Mouse (Mus musculus) forebrain, embryonic 15.5 days (tissue): ENCODE data around the gene Jakmip3. TPM values are rescaled to one million over a fixed set of nuclear protein-coding genes. Genes with fewer than 3 reads are reported as not detected.

Experiments used
- ATAC-seq: fragments of 200-750 bp; cut with Nextera tagmentation; replicated peaks from 2 replicates; pipeline ENCODE4 v1.8.0; 2017; ENCODE audit warnings: mild to moderate bottlenecking, moderate TSS enrichment, moderate library complexity
- H3K27ac ChIP-seq: fragments of 300-500 bp; sonication (generic); replicated peaks from 2 replicates; pipeline ENCODE4 v1.5.1; 2015; ENCODE audit warnings: mild to moderate bottlenecking, inconsistent platforms
- H3K27me3 ChIP-seq: fragments of 300-500 bp; sonication (generic); 2 replicates; pipeline ENCODE4 v1.6.1; 2015; ENCODE audit warnings: inconsistent platforms
- H3K36me3 ChIP-seq: fragments of 300-500 bp; sonication (generic); 2 replicates; pipeline ENCODE4 v1.6.1; 2015; ENCODE audit warnings: mild to moderate bottlenecking, inconsistent platforms
- H3K4me1 ChIP-seq: fragments of 300-500 bp; sonication (generic); 2 replicates; pipeline ENCODE4 v1.6.1; 2015; ENCODE audit warnings: inconsistent platforms
- H3K4me2 ChIP-seq: fragments of 300-500 bp; sonication (generic); replicated peaks from 2 replicates; pipeline ENCODE4 v1.6.1; 2015; ENCODE audit warnings: mild to moderate bottlenecking, inconsistent platforms
- H3K4me3 ChIP-seq: fragments of 300-500 bp; sonication (generic); 2 replicates; pipeline ENCODE4 v1.5.1; 2015; ENCODE audit warnings: mild to moderate bottlenecking, inconsistent platforms
- H3K9ac ChIP-seq: fragments of 300-500 bp; sonication (generic); replicated peaks from 2 replicates; pipeline ENCODE4 v1.6.1; 2015; ENCODE audit warnings: mild to moderate bottlenecking, inconsistent platforms
- H3K9me3 ChIP-seq: fragments of 300-500 bp; sonication (generic); 2 replicates; pipeline ENCODE4 v1.6.1; 2016; ENCODE audit warnings: inconsistent platforms
- WGBS: fragments of 180-500 bp; shearing (Covaris S2); methylation state at CpG from one replicate; pipeline ENCODE4 v1.1.7; 2015; ENCODE audit warnings: mixed read lengths; 5-methylcytosine and 5-hydroxymethylcytosine counted together
- polyA plus RNA-seq: library from polyadenylated mRNA; unstranded; fragments of >200 nt; fragmentation: Nextera tagmentation; extraction: Ambion mirVana; gene quantifications from 2 replicates; pipeline ENCODE4 v1.2.1, GENCODE M21; 2015

The Jakmip3 gene
- polyA plus RNA-seq, 1 experiment from 2014 or later: 6.6 TPM

DNA sequence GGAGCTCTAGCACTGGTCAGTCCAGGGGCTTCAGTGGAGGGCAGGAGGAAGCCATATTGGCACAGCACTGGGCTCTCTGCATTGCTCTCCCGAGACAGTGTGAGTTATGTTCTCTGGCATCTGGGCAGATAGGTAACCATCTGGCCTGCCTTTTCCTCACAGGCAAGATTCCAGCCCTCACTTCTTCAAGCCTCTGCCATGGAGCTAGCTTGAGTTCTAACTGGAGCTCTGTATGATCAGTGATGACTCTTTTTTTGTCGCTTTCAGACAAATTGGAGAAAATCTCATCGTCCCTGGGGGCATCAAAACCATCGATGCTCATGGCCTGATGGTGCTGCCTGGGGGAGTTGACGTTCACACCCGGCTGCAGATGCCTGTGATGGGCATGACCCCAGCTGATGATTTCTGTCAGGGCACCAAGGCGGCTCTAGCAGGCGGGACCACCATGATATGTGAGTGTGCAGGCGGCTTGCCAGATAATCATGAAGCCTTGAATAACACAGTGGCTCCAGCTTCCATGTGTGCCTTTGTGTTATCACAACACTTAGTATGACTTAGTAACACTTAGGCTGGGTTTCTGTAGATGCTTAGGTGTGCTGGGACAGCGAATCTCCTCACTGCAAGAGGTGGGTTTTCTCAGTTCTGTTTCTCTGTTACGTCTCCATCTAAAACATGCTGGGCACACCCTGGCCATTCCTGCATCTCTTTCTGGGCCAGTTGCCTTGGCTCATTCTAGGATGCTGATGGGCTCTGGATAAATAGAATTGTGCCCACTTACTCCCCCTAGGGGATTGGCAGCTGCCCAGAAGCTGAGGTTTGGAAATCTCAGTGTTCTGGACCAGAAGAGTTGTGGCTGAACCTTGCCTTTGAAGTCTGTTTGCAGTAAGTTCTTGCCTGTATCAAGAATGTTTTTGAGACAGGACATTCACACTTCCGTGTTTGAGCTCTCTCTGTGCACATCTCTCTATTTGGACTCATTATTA, 149.7 kb downstream of the Jakmip3 start:
- H3K4me1 ChIP-seq: peaks cover 48% of the 10 kb centered on the region
- 72% methylated on average over 12 of the region's 12 CpGs for WGBS
- H3K36me3 ChIP-seq: peaks cover 35% of the 10 kb centered on the region
- no peaks in the 10 kb centered on the region for H3K9me3 ChIP-seq
- H3K27ac ChIP-seq: no peak overlapping the region
- no peaks in the 10 kb centered on the region for H3K27me3 ChIP-seq
- H3K4me3 ChIP-seq: no peak overlapping the region
- no peak for ATAC-seq
- no peak overlapping the region for H3K4me2 ChIP-seq
- no peak overlapping the region for H3K9ac ChIP-seq

DNA sequence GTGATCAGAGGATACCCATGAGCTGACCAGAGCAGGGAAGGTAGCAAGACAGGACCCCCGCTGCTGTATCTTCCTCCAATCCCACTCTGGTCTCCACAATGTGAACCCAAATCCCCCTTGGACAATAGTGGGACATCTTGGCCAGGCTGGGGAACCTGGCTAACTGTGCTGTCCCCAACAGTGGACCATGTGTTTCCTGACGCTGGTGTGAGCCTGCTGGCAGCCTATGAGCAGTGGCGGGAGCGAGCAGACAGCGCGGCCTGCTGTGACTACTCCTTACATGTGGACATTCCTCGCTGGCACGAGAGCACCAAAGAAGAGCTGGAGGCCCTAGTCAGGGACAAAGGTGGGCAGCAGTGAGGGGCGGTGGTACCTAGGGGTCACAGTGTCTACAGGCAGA, 151.2 kb downstream of the Jakmip3 start:
- H3K9me3 ChIP-seq: no peaks in the 10 kb centered on the region
- ATAC-seq: no peak
- H3K4me2 ChIP-seq: no peak overlapping the region
- peaks cover 39% of the 10 kb centered on the region for H3K4me1 ChIP-seq
- WGBS: 88% methylated on average over 9 of the region's 9 CpGs
- no peak overlapping the region for H3K27ac ChIP-seq
- H3K4me3 ChIP-seq: no peak overlapping the region
- H3K36me3 ChIP-seq: peaks cover 38% of the 10 kb centered on the region
- no peaks in the 10 kb centered on the region for H3K27me3 ChIP-seq
- no peak overlapping the region for H3K9ac ChIP-seq

DNA sequence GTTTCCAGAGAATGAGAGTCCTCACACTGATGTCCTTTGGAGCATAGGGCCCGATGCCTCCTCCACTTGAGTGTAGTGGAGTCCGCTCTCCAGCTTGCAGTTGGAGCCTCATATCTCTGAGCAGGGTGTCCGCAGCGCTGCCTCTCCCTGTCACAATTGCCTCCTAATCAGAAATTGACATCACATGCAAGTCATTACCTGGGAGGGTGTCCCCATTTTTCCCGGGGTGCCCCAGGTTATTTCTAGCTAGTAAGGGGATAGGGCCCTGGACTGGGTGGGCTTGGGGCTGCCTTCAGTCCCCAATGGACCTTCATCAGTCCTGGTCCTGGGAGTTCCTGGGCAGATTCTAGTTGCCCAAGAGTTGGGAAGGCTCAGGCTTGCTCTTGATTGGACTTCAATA, 152.1 kb downstream of the Jakmip3 start:
- Histone ChIP-seq H3K9ac (no peak overlapping the region), H3K4me3 (no peak overlapping the region), H3K4me1 (peaks cover 29% of the 10 kb centered on the region), H3K27ac (no peak overlapping the region), H3K27me3 (no peaks in the 10 kb centered on the region), H3K9me3 (no peaks in the 10 kb centered on the region), H3K36me3 (peaks cover 38% of the 10 kb centered on the region), H3K4me2 (no peak overlapping the region)
- 99% methylated on average over 5 of the region's 5 CpGs for WGBS
- no peak for ATAC-seq

DNA sequence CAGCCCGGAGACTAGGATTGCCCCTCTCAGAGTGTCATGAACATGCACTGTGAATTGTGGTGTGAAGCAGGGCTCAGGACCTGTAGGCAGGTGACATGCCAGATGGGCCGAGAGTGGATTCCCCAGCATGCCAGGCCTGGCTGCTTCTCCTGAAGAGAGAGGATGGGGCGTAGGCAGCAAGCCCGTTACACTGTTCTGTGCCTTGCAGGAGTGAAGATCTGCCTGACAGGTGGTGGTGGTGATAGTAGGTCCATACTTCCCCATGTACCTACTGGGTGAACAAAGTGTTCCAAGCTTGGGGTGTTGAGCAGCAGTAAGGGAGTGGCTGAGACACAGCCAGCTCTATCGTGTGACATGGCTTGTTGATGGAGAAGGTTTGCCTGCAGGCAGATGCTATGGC, 152.6 kb downstream of the Jakmip3 start:
- Histone ChIP-seq H3K27me3 (no peaks in the 10 kb centered on the region), H3K9me3 (no peaks in the 10 kb centered on the region), H3K4me3 (no peak overlapping the region), H3K4me1 (peaks cover 25% of the 10 kb centered on the region), H3K27ac (no peak overlapping the region), H3K36me3 (peaks cover 38% of the 10 kb centered on the region), H3K4me2 (no peak overlapping the region), H3K9ac (no peak overlapping the region)
- ATAC-seq: no peak
- 86% methylated on average over 5 of the region's 5 CpGs for WGBS

DNA sequence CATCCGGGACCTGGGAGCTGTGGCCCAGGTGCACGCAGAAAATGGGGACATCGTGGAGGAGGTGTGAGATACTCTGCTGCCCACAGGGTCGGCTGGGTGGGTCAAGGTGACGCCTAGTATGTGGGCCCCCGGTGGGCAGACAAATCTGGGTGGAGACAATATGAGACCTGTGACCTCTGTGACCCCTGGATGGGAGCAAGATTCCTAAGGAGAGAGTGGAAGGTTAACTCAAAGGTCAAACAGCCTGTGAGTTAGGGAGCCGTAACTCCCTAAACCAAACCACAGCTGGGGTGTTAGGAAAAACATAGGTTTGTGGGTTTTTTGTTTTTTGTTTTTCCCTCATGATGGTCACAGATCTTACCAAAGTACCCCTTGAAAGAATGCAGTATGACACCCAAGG, 153.3 kb downstream of the Jakmip3 start:
- Histone ChIP-seq H3K9me3 (no peaks in the 10 kb centered on the region), H3K9ac (no peak overlapping the region), H3K4me3 (no peak overlapping the region), H3K36me3 (peaks cover 40% of the 10 kb centered on the region), H3K4me2 (no peak overlapping the region), H3K27ac (no peak overlapping the region), H3K27me3 (no peaks in the 10 kb centered on the region), H3K4me1 (peaks cover 18% of the 10 kb centered on the region)
- 93% methylated on average over 7 of the region's 7 CpGs for WGBS
- no peak for ATAC-seq

DNA sequence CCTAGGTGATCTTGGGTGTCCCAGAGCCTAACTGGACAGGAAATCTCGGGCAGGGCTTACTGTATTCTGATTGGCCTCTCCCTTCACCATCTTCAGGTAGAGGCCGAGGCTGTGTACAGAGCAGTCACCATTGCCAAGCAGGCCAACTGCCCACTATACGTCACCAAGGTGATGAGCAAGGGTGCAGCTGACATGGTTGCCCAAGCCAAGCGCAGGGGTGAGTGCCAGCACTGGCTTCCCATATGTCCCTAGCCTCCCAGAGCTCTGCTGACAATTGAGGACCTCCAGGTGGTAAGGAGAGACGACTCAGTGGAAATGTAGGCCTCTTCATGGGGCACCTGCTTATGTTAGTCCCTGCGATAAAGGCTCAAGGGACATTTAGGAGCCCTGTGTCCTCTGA, 154.2 kb downstream of the Jakmip3 start:
- no peak for ATAC-seq
- WGBS: 82% methylated on average over 6 of the region's 6 CpGs
- H3K36me3 ChIP-seq: peaks cover 39% of the 10 kb centered on the region

DNA sequence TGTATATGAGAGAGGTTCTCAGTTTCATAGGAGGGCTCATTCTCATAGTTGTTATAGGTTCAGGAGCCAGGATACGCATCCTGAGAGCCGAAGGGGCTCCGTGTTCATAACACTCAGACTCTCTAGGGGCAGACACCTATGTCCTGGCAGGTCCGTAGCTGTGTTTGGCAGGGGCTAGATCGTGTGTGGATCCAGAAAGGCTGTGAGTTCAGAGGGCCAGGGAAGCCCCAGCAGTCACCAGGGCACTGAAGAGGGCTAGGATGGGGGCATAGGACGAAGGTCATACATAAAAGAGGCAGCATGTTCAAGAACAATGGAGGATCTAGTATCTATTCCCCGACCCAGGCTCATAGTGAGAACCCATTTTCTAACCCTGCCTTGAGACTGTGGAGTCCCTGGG, 154.8 kb downstream of the Jakmip3 start:
- H3K9ac ChIP-seq: no peak overlapping the region
- H3K27me3 ChIP-seq: no peaks in the 10 kb centered on the region
- 89% methylated on average over 7 of the region's 7 CpGs for WGBS
- H3K9me3 ChIP-seq: no peaks in the 10 kb centered on the region
- H3K4me1 ChIP-seq: peaks cover 3% of the 10 kb centered on the region
- no peak overlapping the region for H3K27ac ChIP-seq
- H3K4me2 ChIP-seq: no peak overlapping the region
- no peak overlapping the region for H3K4me3 ChIP-seq
- ATAC-seq: no peak
- H3K36me3 ChIP-seq: peaks cover 38% of the 10 kb centered on the region

More for the DNA sequence above, 154.2 kb downstream of the Jakmip3 start:
- no peak overlapping the region for H3K27ac ChIP-seq
- H3K27me3 ChIP-seq: no peaks in the 10 kb centered on the region
- H3K9me3 ChIP-seq: no peaks in the 10 kb centered on the region
- H3K9ac ChIP-seq: no peak overlapping the region
- H3K4me2 ChIP-seq: no peak overlapping the region
- no peak overlapping the region for H3K4me3 ChIP-seq
- peaks cover 8% of the 10 kb centered on the region for H3K4me1 ChIP-seq

DNA sequence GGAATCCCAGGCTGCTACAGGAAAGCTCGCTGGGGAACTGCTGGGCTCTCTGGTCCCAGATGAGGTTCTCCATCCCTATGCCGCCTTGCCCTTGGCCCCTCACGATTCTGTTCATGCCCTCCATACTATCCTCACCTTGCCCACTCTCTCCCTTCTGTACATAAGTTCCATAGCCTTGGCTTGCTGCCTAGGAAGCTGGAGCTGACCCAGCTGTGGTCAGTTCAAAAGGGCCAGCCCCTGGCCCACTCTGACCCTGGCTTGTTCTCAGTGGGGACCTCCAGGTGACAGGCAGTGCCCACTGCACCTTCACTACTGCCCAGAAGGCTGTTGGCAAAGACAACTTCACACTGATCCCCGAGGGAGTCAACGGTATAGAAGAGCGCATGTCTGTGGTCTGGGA, 155.9 kb downstream of the Jakmip3 start:
- no peak for ATAC-seq
- Histone ChIP-seq H3K4me1 (no peaks in the 10 kb centered on the region), H3K4me2 (no peak overlapping the region), H3K9me3 (no peaks in the 10 kb centered on the region), H3K27ac (no peak overlapping the region), H3K36me3 (peaks cover 29% of the 10 kb centered on the region), H3K27me3 (no peaks in the 10 kb centered on the region), H3K9ac (no peak overlapping the region), H3K4me3 (no peak overlapping the region)
- WGBS: 90% methylated on average over 6 of the region's 6 CpGs

DNA sequence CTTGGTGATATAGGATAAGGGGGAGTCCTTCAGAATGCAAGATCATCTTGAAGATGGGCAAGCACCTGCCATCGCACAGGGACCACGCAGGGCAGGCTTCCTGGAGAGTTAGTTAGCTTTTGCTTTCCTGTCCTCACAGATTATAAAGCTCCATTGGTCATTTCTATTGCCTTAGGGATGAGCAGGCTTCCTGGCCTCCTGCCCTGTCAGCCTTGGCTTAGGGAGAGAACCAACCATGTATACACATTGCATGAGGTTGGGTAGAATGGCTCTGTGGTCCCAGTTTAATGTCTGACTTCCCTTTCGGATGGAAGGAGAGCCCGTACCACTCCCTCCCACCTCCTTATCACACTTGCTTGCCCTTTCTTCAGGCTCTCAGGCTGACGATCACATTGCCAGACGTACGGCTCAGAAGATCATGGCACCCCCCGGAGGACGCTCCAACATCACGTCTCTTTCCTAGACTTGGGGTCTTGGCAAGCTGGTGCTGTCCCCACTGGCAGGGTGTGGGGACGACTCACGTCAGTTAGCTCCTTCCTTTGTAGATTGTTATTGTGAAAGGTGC, 160.1 kb downstream of the Jakmip3 start:
- no peak overlapping the region for H3K27ac ChIP-seq
- H3K9me3 ChIP-seq: no peaks in the 10 kb centered on the region
- H3K9ac ChIP-seq: no peak overlapping the region
- ATAC-seq: no peak
- H3K4me3 ChIP-seq: no peak overlapping the region
- H3K36me3 ChIP-seq: peaks cover 11% of the 10 kb centered on the region; the same call in 1 of the 2 replicates
- no peaks in the 10 kb centered on the region for H3K4me1 ChIP-seq
- H3K27me3 ChIP-seq: no peaks in the 10 kb centered on the region
- H3K4me2 ChIP-seq: no peak overlapping the region
- 76% methylated on average over 12 of the region's 12 CpGs for WGBS

DNA sequence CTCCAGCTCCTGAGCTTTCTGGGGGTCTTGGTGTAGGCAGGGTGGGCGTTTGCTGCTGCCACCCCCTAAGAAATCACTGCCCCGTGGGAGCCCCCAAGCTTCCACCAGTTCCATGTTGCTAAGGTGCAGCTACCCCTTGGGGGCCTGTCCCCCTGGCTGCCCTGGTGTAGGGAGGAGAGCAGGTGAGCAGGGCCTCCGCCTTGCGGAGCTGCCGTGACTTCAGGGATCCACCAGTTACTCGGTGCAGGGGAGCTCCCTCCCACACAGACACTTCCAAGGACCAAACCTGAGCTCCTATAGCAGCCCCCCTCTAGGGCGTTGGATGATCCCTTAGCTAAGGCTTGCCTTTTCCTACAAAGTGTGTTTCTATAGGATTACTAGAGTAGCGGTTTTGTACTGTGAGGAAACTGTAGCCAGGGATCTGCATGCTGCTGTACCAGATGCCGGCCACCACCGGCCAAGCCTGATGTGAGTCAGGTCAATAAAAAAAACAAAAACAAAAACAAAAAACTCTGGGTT, 160.8 kb downstream of the Jakmip3 start:
- no peak overlapping the region for H3K27ac ChIP-seq
- no peak overlapping the region for H3K4me2 ChIP-seq
- H3K9ac ChIP-seq: no peak overlapping the region
- no peaks in the 10 kb centered on the region for H3K4me1 ChIP-seq
- no peak; the same call in 1 of the 2 replicates for ATAC-seq
- H3K27me3 ChIP-seq: no peaks in the 10 kb centered on the region
- H3K4me3 ChIP-seq: no peak overlapping the region
- H3K36me3 ChIP-seq: peaks cover 11% of the 10 kb centered on the region; the same call in 1 of the 2 replicates
- H3K9me3 ChIP-seq: no peaks in the 10 kb centered on the region
- WGBS: 78% methylated on average over 10 of the region's 10 CpGs

DNA sequence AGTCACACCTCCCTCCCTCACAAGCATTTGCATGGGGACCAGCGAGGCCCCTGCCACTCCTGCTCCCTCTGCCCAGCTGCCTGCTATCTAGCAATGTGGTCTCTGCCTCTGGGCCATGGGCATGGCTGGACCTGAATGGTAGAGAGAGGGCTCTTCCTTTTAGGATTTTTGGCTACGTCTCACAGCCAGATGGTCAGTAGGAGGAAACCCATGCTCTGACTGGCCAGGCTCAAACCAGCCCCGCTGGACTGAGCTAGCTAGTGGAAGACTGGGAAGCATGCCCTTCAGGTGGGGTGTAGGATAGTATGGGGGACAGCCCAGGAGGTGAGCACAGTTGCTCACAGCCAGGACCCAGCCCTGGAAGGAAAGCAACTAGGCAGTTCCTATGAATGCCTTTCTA, 161.3 kb downstream of the Jakmip3 start:
- WGBS: 78% methylated on average over 3 of the region's 3 CpGs
- no peak overlapping the region for H3K4me3 ChIP-seq
- H3K9me3 ChIP-seq: no peaks in the 10 kb centered on the region
- no peak; the same call in 1 of the 2 replicates for ATAC-seq
- H3K4me2 ChIP-seq: no peak overlapping the region
- H3K9ac ChIP-seq: no peak overlapping the region
- H3K36me3 ChIP-seq: peaks cover 8% of the 10 kb centered on the region; the same call in 1 of the 2 replicates
- no peaks in the 10 kb centered on the region for H3K27me3 ChIP-seq
- no peak overlapping the region for H3K27ac ChIP-seq
- no peaks in the 10 kb centered on the region for H3K4me1 ChIP-seq

DNA sequence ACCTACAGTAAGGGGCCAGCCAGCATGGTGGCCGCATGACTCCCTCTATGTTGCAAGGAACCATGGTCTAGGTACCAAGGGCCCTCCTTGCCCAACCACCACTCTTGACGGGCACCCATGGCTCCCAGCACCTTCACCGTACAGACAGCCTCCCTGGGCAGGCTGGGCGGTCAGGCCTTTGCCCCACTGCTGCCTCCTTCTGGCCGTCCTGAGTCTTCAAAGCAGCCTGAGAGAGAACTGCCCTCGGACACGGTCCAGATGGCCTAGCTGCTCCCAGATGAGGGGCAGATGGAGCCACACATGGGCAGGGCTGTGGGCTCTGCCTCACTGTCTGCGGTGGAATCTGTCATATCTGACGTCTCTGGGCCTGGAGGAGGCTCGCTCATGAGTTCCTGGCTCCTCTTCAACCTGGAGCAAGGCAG, 163.4 kb downstream of the Jakmip3 start:
- 66% methylated on average over 10 of the region's 10 CpGs for WGBS
- Histone ChIP-seq H3K9me3 (no peaks in the 10 kb centered on the region), H3K4me2 (no peak overlapping the region), H3K27me3 (no peaks in the 10 kb centered on the region), H3K4me1 (no peaks in the 10 kb centered on the region), H3K27ac (no peak overlapping the region), H3K9ac (no peak overlapping the region), H3K4me3 (no peak overlapping the region), H3K36me3 (peaks cover 2% of the 10 kb centered on the region; the same call in 1 of the 2 replicates)
- ATAC-seq: peak; percentile 36; the same call in 1 of the 2 replicates
